Mouse (Mus musculus) megakaryocyte, embryonic 14.5 days (primary cell): ENCODE data around the gene Mxi1.

Experiments used
- FLI1 ChIP-seq: IDR thresholded peaks from 2 replicates; pipeline ENCODE4 v1.6.1; 2012; ENCODE audit warnings: low read length, inconsistent platforms, mixed read lengths
- GATA1 ChIP-seq: IDR thresholded peaks from 3 replicates; pipeline ENCODE4 v1.6.1; 2012; ENCODE audit warnings: mixed read lengths, low read length, inconsistent platforms, borderline replicate concordance

DNA sequence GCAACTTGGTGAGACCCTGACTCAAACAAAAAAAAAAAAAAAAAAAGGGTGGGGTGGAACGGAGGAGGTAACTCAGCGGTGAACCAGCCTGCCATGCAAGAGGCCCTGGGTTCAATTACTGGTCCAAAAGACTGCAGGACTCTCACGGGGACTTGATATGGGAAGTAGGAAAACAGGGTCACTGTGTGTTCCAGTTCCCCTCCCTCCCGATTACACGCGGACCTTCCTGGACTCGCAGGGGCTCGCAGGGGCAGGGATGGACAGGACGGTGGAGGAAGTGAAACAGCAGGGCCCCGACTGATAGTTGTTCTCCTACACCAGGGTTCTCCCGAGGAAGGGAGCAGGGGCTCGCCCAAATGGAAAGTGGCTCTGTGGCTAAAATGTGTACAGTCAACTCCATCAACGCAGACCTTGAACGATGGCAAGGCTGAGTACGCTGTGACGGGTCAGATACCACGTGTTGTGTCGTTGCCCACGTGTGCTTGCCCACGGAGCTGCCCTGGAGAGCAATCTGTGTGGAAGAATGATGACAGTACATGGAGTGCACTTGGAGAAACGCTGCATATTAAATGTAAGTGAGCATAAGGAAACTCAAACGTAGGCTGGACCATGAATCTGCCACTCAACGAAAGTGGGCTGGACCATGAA, 36.4 kb upstream of the Mxi1 start:
- TF ChIP-seq GATA1 (no peak), FLI1 (no peak)
